Mouse (Mus musculus) intestine, postnatal 0 days (tissue): Measurements from ENCODE around the gene Szt2. TPM values are rescaled to one million over a fixed set of nuclear protein-coding genes. Genes with fewer than 3 reads are reported as not detected.

Experiments
- ATAC-seq: fragments of 200-750 bp; cut with Nextera tagmentation; 2 replicates; pipeline ENCODE4 v1.8.0; 2017; ENCODE audit warnings: mild to moderate bottlenecking, moderate TSS enrichment, moderate library complexity
- H3K27ac ChIP-seq: fragments of 300-500 bp; sonication (generic); 2 replicates; pipeline ENCODE4 v1.5.1; 2014; ENCODE audit warnings: mild to moderate bottlenecking, low read depth, low read length, moderate library complexity
- H3K27me3 ChIP-seq: fragments of 300-500 bp; sonication (generic); replicated peaks from 2 replicates; pipeline ENCODE4 v1.6.1; 2014; ENCODE audit warnings: low read length, mixed read lengths; ENCODE audit not compliant: control insufficient read depth, insufficient read depth
- H3K36me3 ChIP-seq: fragments of 300-500 bp; sonication (generic); 2 replicates; pipeline ENCODE4 v1.6.1; 2014; ENCODE audit warnings: mild to moderate bottlenecking, moderate library complexity; ENCODE audit not compliant: control insufficient read depth, insufficient read depth
- H3K4me1 ChIP-seq: fragments of 300-500 bp; sonication (generic); replicated peaks from 2 replicates; pipeline ENCODE4 v1.6.1; 2014; ENCODE audit warnings: antibody characterized with exemption, low read length, mixed read lengths; ENCODE audit not compliant: control insufficient read depth, insufficient read depth
- H3K4me2 ChIP-seq: fragments of 300-500 bp; sonication (generic); replicated peaks from 2 replicates; pipeline ENCODE4 v1.6.1; 2014; ENCODE audit warnings: low read depth, mild to moderate bottlenecking, moderate library complexity
- H3K4me3 ChIP-seq: fragments of 300-500 bp; sonication (generic); 2 replicates; pipeline ENCODE4 v1.5.1; 2014; ENCODE audit warnings: low read depth, low read length
- H3K9ac ChIP-seq: fragments of 300-500 bp; sonication (generic); 2 replicates; pipeline ENCODE4 v1.6.1; 2014; ENCODE audit warnings: mild to moderate bottlenecking, low read depth, low read length
- H3K9me3 ChIP-seq: fragments of 300-500 bp; sonication (generic); 2 replicates; pipeline ENCODE4 v1.6.1; 2016; ENCODE audit warnings: mixed run types; ENCODE audit not compliant: control insufficient read depth
- CTCF ChIP-seq: sonication (generic); IDR thresholded peaks from 2 replicates; pipeline ENCODE4 v1.5.1; 2016; ENCODE audit warnings: low read depth, mild to moderate bottlenecking, control low read depth, antibody characterized with exemption, moderate library complexity
- WGBS: fragments of 180-500 bp; shearing (Covaris S2); extraction: QIAGEN DNeasy Blood & Tissue Kit; methylation state at CpG from one replicate; pipeline ENCODE4 v1.1.7; 2014; 5-methylcytosine and 5-hydroxymethylcytosine counted together
- polyA plus RNA-seq: library from polyadenylated mRNA; unstranded; fragments of >200 nt; fragmentation: Nextera tagmentation; extraction: Ambion mirVana; gene quantifications from 2 replicates; pipeline ENCODE4 v1.2.1, GENCODE M21; 2015

Szt2 gene
- polyA plus RNA-seq, 1 experiment from 2014 or later = 2.8 TPM

DNA sequence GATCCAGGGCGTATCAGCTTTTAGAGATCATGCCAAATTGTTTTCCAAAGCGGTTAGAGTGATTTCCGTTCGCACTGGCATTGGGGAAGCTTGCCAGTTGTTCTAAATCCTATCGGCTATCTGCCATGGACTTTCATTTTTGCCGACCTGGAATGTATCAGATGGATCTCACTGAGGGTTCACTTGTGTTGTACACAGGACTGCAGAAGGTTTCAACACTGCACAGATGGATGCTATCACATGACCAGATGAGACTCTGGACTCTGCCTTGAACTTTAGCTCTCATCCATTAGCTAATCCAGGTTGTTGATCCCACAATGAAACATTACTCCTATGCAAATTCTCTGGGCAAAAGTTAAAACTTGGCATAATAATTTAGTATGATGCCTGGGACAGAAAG is 52.3 kb downstream of the Szt2 start:
- Histone ChIP-seq H3K4me2 (0 out of 2 replicates have a peak overlapping the region, but pooled peaks have one; percentile 13), H3K9me3 (no peaks in the 10 kb centered on the region), H3K9ac (no peak overlapping the region), H3K27me3 (no peaks in the 10 kb centered on the region), H3K4me1 (no peaks in the 10 kb centered on the region), H3K36me3 (no peaks in the 10 kb centered on the region; the same call in 1 of the 2 replicates), H3K27ac (peak overlapping the region; percentile 79), H3K4me3 (no peak overlapping the region)
- no peak for TF ChIP-seq CTCF
- 54% methylated on average over 6 of the region's 6 CpGs for WGBS
- peak; percentile 85 for ATAC-seq

DNA sequence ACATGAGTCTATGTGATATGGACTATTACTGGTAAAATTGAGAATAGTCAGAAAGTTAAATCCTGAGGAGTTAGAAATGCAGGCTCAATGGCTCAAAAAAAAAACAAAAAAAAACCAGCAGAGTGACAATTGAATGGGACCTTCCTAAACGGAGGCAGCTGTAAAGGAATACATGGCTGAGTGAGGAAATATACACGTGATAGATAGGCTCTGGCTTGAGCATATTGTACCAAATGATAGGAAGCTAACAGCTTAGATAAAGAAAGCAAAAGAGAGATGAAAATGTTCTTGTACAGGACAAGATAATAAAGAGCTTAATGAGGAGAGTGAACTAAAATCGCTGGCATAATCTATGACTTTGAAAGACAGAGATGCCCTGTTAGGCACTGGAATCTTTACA is 54.8 kb downstream of the Szt2 start:
- WGBS = 70% methylated on average over 3 of the region's 3 CpGs
- no peaks in the 10 kb centered on the region for H3K9me3 ChIP-seq
- no peaks in the 10 kb centered on the region for H3K27me3 ChIP-seq
- H3K9ac ChIP-seq = no peak overlapping the region
- H3K36me3 ChIP-seq = no peaks in the 10 kb centered on the region
- H3K4me1 ChIP-seq = no peaks in the 10 kb centered on the region
- H3K27ac ChIP-seq = no peak overlapping the region
- ATAC-seq = no peak
- TF ChIP-seq CTCF = no peak
- no peak overlapping the region for H3K4me2 ChIP-seq
- H3K4me3 ChIP-seq = no peak overlapping the region

DNA sequence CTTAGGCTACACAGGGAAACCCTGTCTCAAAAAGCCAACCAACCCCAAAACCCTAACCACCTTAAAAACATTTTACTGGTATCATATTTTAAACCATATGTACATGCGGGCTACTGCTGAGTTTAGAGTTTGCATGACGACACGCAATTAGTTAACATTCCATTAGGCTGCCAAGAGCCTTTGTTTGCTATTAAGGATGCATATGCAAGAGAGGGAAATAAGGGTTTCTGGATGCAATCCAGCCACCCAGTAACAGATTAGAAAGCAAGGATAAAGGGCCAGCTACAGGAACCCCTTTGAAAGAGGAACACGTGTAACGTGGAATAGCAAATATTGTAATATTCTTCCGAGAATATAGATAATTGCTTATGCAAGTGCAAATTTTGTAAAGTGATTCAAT is 55.4 kb downstream of the Szt2 start:
- H3K4me3 ChIP-seq = no peak overlapping the region
- no peak overlapping the region for H3K4me2 ChIP-seq
- 79% methylated on average over 6 of the region's 6 CpGs for WGBS
- no peak overlapping the region for H3K9ac ChIP-seq
- H3K9me3 ChIP-seq = no peaks in the 10 kb centered on the region
- ATAC-seq = no peak
- no peaks in the 10 kb centered on the region for H3K27me3 ChIP-seq
- TF ChIP-seq CTCF = no peak
- H3K27ac ChIP-seq = no peak overlapping the region
- no peaks in the 10 kb centered on the region for H3K4me1 ChIP-seq
- no peaks in the 10 kb centered on the region for H3K36me3 ChIP-seq

DNA sequence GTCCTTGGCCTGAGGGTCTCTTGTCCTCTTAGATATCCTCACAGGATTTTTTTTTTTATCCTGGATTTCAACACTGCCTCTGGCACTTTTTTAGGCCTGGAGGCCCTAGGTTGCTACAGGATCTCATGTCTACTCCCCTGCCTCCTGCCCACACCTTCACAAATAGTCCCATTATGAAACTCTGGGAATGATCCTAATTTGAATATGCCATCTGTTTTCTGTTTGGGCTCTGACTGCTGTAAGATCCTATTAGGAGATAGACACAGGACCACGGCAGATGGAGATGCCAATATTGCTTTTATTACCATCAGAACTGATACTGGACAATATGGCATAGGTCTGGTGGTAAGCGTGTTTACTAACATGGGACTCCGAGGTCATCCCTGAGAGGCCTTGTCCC is 57.2 kb downstream of the Szt2 start:
- ATAC-seq = no peak
- Histone ChIP-seq H3K27me3 (no peaks in the 10 kb centered on the region), H3K4me3 (no peak overlapping the region), H3K4me1 (no peaks in the 10 kb centered on the region), H3K27ac (no peak overlapping the region), H3K4me2 (no peak overlapping the region), H3K9me3 (no peaks in the 10 kb centered on the region), H3K36me3 (no peaks in the 10 kb centered on the region), H3K9ac (no peak overlapping the region)
- TF ChIP-seq CTCF = no peak
- WGBS = 86% methylated on average over 3 of the region's 3 CpGs

DNA sequence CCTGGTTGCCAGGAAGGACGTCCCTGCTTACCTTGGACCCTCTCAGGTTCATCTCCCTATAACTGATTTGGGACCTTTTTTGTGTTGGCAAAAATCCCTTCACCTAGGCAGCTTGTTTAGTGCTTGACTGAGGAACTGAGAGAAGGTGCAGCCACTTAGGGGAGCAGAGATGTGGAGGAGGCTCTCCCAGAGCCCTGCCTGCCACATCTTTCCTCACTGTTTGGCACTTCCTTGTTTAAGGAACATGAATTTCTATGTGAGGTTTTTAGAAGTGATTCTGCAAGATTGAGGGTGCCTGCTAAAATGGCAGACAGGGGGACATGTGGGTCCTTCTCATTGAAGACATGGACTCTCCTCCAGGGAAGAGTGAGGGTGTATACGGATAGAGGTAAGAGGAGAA is 58.2 kb downstream of the Szt2 start:
- H3K4me3 ChIP-seq = no peak overlapping the region
- WGBS = 69% methylated on average over 2 of the region's 2 CpGs
- no peaks in the 10 kb centered on the region for H3K4me1 ChIP-seq
- H3K27ac ChIP-seq = no peak overlapping the region
- H3K9me3 ChIP-seq = no peaks in the 10 kb centered on the region
- no peaks in the 10 kb centered on the region for H3K27me3 ChIP-seq
- no peak for TF ChIP-seq CTCF
- no peak for ATAC-seq
- no peak overlapping the region for H3K4me2 ChIP-seq
- H3K9ac ChIP-seq = no peak overlapping the region
- H3K36me3 ChIP-seq = no peaks in the 10 kb centered on the region

DNA sequence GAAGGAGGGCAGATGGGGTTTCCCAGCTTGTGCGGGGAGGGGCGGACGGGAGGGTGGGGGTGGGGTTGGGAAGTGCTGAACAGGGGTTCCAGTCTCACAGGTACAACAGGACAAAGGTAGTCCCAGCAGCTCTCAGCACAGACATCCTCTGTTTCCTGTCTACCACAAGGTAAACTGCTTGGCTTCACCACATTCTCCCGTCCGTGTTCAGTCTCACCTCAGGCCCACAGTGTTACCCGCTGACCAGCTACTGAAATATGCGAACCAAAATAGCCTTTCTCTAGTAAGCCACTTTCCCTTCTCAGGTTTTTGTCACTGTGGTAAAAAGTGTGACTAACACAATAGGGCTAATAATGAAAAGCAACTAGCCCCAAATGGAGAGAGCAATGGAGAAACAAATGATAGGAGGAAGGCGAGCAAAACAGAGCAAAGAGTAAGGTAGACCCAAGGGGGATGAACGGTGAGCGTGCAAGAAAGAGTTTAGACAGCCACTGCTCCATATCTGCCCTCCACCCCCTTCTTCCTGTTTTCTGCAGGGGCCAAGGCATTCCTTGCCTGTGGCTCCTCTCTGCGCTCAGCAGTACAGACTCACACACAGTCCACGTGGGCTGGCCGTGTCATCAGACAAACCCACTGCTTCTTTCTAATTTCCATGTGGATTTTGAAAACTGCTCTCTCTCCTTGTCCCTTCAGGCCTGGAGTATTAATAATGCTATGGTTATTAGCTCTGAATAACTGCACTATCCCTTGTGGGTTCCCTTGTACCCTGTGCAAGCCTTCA is 61.4 kb downstream of the Szt2 start:
- Histone ChIP-seq H3K4me1 (no peaks in the 10 kb centered on the region), H3K27me3 (no peaks in the 10 kb centered on the region), H3K4me2 (no peak overlapping the region), H3K9ac (no peak overlapping the region), H3K27ac (no peak overlapping the region), H3K36me3 (no peaks in the 10 kb centered on the region), H3K9me3 (no peaks in the 10 kb centered on the region), H3K4me3 (no peak overlapping the region)
- no peak for TF ChIP-seq CTCF
- ATAC-seq = no peak
- 57% methylated on average over 13 of the region's 13 CpGs for WGBS
